Mouse (Mus musculus) cortical plate, adult 2 months (tissue): ENCODE data around the gene Nfil3. TPM values are rescaled to one million over a fixed set of nuclear protein-coding genes. Genes with fewer than 3 reads are reported as not detected.

Experiments
- H3K27ac ChIP-seq: fragments of 200-500 bp; 2 replicates; pipeline ENCODE4 v1.5.1; 2012; ENCODE audit warnings: low read length, control low read depth, inconsistent platforms; ENCODE audit not compliant: insufficient read depth
- H3K4me1 ChIP-seq: fragments of 200-500 bp; 2 replicates; pipeline ENCODE4 v1.6.1; 2011; ENCODE audit warnings: low read length; ENCODE audit not compliant: control insufficient read depth, insufficient read depth
- H3K4me3 ChIP-seq: fragments of 200-500 bp; 2 replicates; pipeline ENCODE4 v1.5.1; 2011; ENCODE audit warnings: mild to moderate bottlenecking, low read length, control low read depth; ENCODE audit not compliant: insufficient read depth
- CTCF ChIP-seq: fragments of 200-500 bp; IDR thresholded peaks from 2 replicates; pipeline ENCODE4 v1.5.1; 2011; ENCODE audit warnings: mild to moderate bottlenecking, control low read depth, low read length; ENCODE audit not compliant: insufficient read depth; ENCODE audit errors: extremely low read depth
- POLR2A ChIP-seq: fragments of 200-500 bp; IDR thresholded peaks from 2 replicates; pipeline ENCODE4 v1.6.1; 2011; ENCODE audit warnings: mild to moderate bottlenecking, low read length, control low read depth; ENCODE audit not compliant: insufficient read depth; ENCODE audit errors: extremely low read depth
- polyA plus RNA-seq: library from polyadenylated mRNA; depleted of rRNA; stranded (reverse); fragments of >200 nt; gene quantifications from 2 replicates; pipeline ENCODE4 v1.2.3, GENCODE M21; 2012; rRNA removed

Nfil3 gene
- 5.2 and 5.3 TPM in 2 replicates for polyA plus RNA-seq

DNA sequence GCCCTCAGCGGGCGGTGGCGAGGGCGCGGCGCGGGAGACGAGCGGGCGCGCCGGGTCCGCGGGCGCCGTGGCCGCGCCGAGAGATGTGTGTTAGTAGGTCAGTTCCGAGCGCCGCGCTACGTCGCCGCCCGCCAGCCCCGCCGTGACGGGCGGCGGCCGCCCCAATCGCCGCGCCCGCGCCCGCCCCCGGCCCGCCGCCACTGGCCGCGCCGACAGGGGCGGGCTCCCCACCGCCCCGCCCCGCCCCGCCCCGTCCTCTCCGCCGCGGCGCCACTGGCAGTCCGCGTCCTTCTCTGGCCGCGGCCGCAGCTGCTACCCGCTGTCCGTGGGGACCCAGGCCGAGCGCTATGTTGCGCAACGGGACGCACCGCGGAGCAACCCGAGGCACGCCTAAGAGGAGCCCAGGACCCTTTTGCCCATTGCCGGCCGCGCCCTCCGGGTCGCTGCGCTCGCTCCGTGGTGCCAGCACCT lies at the start of gene Nfil3:
Gene Nfil3 (minus strand): TSS at position 123 of the 471 bp plus-strand sequence.
- TF ChIP-seq CTCF (no peak), POLR2A (no peak)
- H3K27ac ChIP-seq, result peak within 1 kb of the TSS; percentile 96
- peak within 1 kb of the TSS; percentile 65 for H3K4me3 ChIP-seq
- H3K4me1 ChIP-seq, result no peaks in the 10 kb centered on the region; the same call in 1 of the 2 replicates

DNA sequence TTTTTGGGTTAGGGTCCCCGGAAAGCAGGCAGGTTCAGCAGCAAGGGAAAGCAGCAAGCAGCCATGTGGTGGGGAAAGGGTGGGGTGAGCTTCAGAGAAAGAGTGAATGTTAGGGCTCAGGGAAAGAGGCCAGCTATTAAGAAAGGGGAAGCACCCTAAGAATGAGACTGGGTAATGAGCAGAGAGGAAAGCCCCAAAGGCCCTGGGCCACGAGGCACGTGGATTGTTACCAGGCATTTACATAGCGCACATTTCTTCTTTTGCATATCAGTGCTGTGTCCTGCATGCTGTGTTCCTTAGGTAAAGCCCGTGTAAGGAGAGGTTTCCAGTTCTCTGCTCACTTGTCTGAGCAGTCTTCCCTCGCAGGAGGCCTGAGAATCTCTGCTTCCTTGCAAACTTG lies 43.4 kb upstream of the Nfil3 start:
- no peak for TF ChIP-seq POLR2A
- TF ChIP-seq CTCF, result no peak
- H3K27ac ChIP-seq, result no peak overlapping the region

DNA sequence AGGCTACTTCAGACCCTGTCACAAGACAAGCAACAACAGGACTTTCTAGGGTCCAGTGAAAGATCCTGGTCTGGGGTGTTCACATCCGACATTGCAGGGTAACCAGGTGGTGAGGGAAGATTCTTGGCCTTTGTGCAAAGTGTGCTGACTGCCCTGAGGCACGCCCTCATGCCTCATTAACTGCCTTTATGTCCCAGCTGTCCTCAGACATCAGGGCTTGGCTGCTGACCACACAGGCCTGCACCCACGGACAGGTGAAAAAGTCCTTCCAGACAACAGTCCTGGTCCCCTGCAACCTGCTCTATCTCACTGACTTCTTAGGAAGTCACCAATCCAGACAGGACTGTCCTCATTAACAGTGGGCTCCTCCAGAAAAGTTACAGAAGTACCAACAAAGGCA lies 39.4 kb upstream of the Nfil3 start:
- H3K4me1 ChIP-seq, result no peaks in the 10 kb centered on the region
- TF ChIP-seq CTCF (no peak), POLR2A (no peak)
- H3K4me3 ChIP-seq, result no peak overlapping the region
- no peak overlapping the region for H3K27ac ChIP-seq

More for the DNA sequence above, 43.4 kb upstream of the Nfil3 start:
- Histone ChIP-seq H3K4me3 (no peak overlapping the region), H3K4me1 (no peaks in the 10 kb centered on the region)

DNA sequence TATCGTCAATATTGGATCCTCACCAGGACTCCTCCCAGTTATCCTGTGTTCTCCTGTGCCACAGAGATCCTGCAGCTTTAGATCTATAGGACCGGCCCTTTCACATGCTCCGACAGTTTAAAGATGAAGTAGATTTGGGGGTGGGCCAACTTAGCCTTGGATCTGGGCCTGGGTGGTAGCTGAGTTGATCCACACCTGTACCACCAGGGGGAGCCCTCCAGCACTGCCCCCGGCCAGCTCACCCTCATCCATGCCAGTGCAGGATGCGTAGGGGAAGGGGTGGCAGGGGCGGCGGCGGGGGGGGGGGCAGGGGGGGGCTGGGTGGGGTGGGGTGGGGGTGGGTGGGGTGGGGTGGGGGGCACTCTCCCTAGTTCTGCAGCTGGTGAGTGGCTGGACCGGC lies 38.7 kb upstream of the Nfil3 start:
- Histone ChIP-seq H3K4me1 (no peaks in the 10 kb centered on the region), H3K4me3 (no peak overlapping the region), H3K27ac (no peak overlapping the region)
- TF ChIP-seq CTCF (no peak), POLR2A (no peak)

DNA sequence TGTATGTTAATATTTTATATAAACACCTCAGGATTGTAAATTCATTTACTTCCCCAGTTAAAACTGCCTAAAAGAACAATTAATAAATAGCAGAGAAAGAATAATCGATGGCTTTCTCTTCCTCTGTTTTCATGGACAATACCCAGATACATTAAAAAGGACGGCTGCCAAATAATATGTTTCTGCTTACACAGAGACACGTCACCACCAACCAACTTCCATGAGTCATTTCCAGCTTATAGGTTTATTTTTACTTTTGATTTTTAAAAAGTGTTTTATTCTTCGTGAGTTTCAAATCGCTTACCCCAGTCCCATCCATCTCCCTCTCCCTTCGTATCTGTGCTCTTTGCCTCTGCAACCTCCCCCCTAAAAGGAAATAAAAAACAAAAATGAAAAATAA lies 38.1 kb upstream of the Nfil3 start:
- H3K4me3 ChIP-seq, result no peak overlapping the region
- TF ChIP-seq POLR2A, result no peak
- no peak for TF ChIP-seq CTCF
- no peak overlapping the region for H3K27ac ChIP-seq
- H3K4me1 ChIP-seq, result no peaks in the 10 kb centered on the region

DNA sequence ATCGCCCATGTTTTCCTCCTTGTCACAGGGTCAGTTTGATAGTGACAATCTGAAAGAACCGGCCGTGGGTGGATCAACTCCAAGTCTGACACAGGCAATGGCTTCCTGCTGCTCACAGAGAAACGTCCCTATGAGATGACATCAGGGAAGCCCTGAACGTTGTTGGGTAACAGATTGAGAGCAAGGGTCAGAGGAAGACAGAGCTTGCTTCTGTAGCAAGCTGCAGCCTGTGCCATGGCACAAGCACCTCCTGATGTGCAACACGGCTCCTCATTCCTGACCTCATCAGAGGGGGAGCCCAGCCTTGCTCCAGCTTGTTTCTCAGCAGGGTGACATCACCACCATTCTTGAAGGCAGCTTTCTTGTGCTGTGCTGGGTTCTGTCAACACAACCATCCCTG lies 37.1 kb upstream of the Nfil3 start:
- H3K4me1 ChIP-seq, result no peaks in the 10 kb centered on the region
- H3K27ac ChIP-seq, result no peak overlapping the region
- no peak overlapping the region for H3K4me3 ChIP-seq
- no peak for TF ChIP-seq POLR2A
- no peak for TF ChIP-seq CTCF

DNA sequence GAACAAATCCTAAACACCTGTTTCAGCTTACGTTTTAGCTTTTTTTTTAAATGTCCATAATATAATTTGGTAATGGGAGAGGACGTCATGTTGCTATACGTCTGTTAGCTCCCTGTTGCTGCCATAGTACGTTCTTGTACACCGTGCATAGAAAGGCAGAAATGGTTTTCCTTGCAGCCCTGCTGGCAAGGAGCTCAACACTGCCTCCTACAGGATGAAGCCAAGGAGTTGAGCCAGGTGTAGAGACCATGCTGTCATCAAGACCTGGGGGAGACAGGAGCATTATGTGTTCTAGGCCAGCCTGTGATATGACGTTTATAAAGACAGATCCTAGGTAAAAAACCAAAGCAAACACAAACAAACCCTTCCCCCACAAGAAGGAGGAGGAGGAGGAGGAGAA lies 36.2 kb upstream of the Nfil3 start:
- Histone ChIP-seq H3K4me3 (no peak overlapping the region), H3K4me1 (no peaks in the 10 kb centered on the region), H3K27ac (no peak overlapping the region)
- TF ChIP-seq POLR2A (no peak), CTCF (peak; percentile 26; the same call in 1 of the 2 replicates)

DNA sequence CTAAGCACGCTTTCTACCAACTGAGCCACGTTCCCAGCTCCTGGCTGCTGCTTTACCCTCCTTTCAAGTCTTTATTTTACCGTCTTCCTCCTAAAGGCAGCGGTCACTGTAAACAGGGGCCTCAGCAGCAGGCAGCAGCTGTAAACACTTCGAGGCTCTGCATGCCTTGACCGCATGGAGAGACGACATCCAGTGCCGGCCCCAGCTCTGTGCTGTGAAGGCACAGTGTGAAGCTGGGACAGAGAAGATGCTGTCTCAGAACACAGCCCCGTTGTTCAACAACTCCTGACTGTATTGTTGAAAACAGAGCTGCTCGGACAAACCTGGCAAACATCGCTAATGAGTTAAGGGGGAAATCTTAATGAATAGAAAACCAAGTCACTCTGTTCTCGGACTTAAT lies 30.6 kb upstream of the Nfil3 start:
- TF ChIP-seq CTCF (no peak), POLR2A (no peak)
- no peak overlapping the region for H3K27ac ChIP-seq
- H3K4me3 ChIP-seq, result no peak overlapping the region
- no peaks in the 10 kb centered on the region for H3K4me1 ChIP-seq

DNA sequence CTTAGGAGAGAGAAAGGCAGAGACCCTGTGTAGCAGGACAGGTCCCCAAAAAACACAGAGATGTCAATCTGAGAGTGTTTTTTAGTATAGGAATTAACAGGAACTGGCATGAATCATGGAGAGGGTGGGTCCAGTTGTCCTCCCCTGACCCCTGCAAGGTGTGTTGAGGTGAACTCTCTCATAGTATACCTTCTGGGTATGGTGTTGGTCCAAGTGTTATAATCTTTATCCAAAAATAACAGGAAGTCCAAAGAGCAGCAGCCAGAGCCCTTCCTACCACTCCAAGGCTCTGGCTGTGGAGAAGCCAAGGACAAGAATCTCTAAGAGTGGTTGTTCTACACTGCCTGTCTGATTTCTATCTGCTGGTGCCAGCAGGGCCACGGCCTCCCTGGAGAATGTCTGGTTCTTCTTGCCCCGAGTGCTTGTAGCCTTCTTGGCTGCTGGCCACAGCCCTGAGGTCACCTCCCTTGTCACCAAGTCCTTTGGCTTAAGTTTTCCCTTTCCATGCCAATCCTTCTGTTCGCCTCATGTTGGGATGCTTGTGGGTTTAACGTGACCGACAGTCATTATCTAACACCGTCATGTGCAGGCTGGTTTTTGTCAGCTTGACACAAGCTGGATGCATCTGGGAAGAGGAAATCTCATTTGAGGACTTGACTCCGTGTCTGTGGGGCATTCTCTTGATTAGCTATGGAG lies 27.8 kb upstream of the Nfil3 start:
- H3K4me3 ChIP-seq, result no peak overlapping the region
- H3K4me1 ChIP-seq, result no peaks in the 10 kb centered on the region
- TF ChIP-seq CTCF (no peak), POLR2A (no peak)
- no peak overlapping the region for H3K27ac ChIP-seq

DNA sequence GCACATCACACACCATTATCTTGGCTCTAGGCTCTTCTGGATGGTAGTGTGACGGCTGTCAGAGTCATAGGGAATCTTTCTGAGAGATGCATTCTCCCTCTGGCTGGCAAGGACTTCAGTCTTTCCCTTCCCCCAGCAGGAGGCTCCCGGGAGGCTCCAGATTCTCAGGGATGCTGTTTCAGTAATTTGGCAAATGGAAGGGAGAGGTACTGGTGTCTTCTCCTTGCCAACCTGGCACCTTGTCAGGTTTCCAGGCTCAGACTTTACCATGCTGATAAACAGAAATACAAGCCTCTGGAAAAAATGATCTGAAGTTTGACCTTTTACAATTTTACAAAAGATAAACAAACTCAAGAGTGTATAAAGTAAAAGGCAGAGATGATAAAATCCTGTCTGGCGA lies 26.9 kb upstream of the Nfil3 start:
- Histone ChIP-seq H3K4me3 (no peak overlapping the region), H3K4me1 (no peaks in the 10 kb centered on the region), H3K27ac (no peak overlapping the region)
- TF ChIP-seq CTCF (no peak), POLR2A (no peak)

DNA sequence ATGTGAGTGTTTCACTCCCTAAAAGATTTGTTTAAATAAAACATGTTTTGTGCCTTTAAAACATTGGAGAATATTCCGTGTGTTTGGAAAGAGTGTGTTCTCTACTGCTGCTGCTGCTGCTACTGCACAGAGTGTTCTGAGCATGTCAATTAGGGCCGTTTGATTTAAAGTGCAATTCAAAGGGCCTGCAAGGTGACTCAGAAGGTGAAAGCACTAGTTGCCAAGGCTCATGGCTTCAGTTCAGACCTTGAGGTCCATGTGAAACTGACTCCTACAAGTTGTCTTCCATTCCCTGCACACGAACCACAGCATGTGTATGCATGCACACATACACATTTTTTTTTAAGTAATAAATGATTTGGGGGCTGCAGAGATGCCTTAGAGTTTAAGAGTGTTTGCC lies 22.4 kb upstream of the Nfil3 start:
- Histone ChIP-seq H3K4me1 (no peaks in the 10 kb centered on the region), H3K27ac (no peak overlapping the region), H3K4me3 (no peak overlapping the region)
- no peak for TF ChIP-seq CTCF
- TF ChIP-seq POLR2A, result no peak

DNA sequence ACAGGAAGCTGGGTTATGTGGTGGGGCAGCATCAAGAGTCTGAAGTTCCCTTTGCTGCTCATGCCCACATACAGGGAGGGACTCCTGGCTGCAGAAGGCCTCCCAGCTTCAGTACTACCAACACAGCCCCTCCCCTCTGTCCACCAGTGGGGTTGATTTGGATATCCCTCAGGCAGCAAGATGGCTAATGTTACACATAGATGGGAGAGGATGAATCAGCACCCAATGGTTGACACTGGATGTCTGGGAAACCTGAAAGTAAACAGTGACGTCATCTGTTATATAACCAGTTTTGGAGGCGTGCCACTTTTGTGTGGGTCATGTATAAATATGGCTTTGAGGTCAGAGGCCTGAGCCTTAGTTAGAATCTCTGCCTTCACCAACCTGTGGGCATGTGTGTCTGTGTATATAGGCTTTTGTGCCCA lies 20.6 kb upstream of the Nfil3 start:
- no peak for TF ChIP-seq POLR2A
- Histone ChIP-seq H3K4me1 (no peaks in the 10 kb centered on the region), H3K4me3 (no peak overlapping the region), H3K27ac (no peak overlapping the region)
